In genomic region chr2:139284315-139284714, GRCm38 (mm10) we compare ENCODE assay signal across 14 mouse cellular contexts.
"Had no signal": no experiment of that assay in that cellular context is flagged by ENCODE, and none has a peak within 500 bp of the region (broad histone marks: within the 10 kb centered on the region; RNA-seq: fewer than 3 reads in every experiment).

No protein-coding gene starts in this region.

- H3K4me1 ChIP-seq: limb, embryonic 10.5 days; liver, embryonic 15.5 days; neural tube, embryonic 12.5 days had no signal

- H3K27ac ChIP-seq: kidney, postnatal 0 days; limb, embryonic 10.5 days; liver, embryonic 15.5 days; midbrain, embryonic 13.5 days; neural tube, embryonic 12.5 days had no signal

- H3K36me3 ChIP-seq: limb, embryonic 10.5 days; liver, embryonic 15.5 days; midbrain, embryonic 13.5 days; neural tube, embryonic 12.5 days had no signal

- ATAC-seq: lung, postnatal 0 days; midbrain, embryonic 13.5 days had no signal

- H3K4me2 ChIP-seq: liver, embryonic 11.5 days; liver, embryonic 15.5 days; midbrain, embryonic 13.5 days; neural tube, embryonic 12.5 days had no signal

- DNase-seq: kidney, postnatal 36 days; lung, adult 2 months; lung, postnatal 36 days; right cerebral cortex, postnatal 4 days; spleen, adult 18-20 months; thymus, adult 2 months; thymus, postnatal 25 days had no signal

- H3K4me3 ChIP-seq: limb, embryonic 10.5 days; liver, embryonic 15.5 days; midbrain, embryonic 13.5 days; neural tube, embryonic 12.5 days had no signal

- H3K9me3 ChIP-seq: limb, embryonic 10.5 days; liver, embryonic 15.5 days; midbrain, embryonic 13.5 days; neural tube, embryonic 12.5 days had no signal

- H3K27me3 ChIP-seq: liver, embryonic 15.5 days; midbrain, embryonic 13.5 days; neural tube, embryonic 12.5 days had no signal

- H3K9ac ChIP-seq: liver, embryonic 15.5 days; midbrain, embryonic 13.5 days; neural tube, embryonic 12.5 days had no signal
